In the genomic region with DNA sequence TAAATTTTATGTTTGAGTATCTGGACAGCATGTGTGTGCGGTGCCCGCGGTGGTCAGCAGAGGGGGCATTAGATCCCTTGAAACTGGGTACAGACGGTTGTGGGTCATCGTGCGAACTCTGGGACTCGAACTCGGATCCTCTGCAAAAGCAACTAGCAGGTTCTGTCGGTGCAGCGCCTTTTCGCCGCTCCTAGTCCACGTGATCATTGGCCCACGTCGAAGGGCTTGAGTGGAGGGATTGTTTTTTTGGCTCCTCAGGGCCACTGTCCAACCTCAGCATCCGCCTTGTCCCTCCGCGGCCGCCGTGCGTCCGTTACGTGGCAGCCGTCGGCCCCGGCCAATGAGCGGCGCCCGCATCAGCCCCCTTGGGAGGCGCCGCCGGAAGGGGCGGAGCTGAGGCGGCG, we compare ENCODE assay signal across 8 mouse cellular contexts. TPM values are rescaled to one million over a fixed set of nuclear protein-coding genes. Genes with fewer than 3 reads are reported as not detected.
DNase-seq lines count a peak whose midpoint lies in the region; ATAC-seq lines count a peak whose summit lies in the region.

A gene (plus strand): TSS at position 313 of the 404 bp plus-strand sequence.

- H3K36me3 ChIP-seq in intestine, embryonic 14.5 days (ENCODE audit: control insufficient read depth, insufficient read depth, low read length): peaks cover 29% of the 10 kb centered on the region

- H3K4me2 ChIP-seq in intestine, embryonic 14.5 days (ENCODE audit: low read length): peak within 1 kb of the TSS; percentile 73

- peak; percentile 91 to 95 for DNase-seq in adrenal gland, adult 18-20 months (ENCODE audit: low spot score in 2 of 2)
- DNase-seq in embryo, embryonic 11 days: peak; percentile 98
- peak; percentile 96 for DNase-seq in gastrocnemius, postnatal 25 days
- peak; percentile 92 for DNase-seq in intestine, embryonic 14.5 days (ENCODE audit: low spot score)
- peak; percentile 97 to 98 for DNase-seq in left cerebral cortex, postnatal 14 days (ENCODE audit: low spot score in 2 of 2)
- DNase-seq in mesoderm, embryonic 11.5 days (ENCODE audit: low read depth, low spot score): peak; percentile 97
- DNase-seq in right cerebral cortex, postnatal 36 days (ENCODE audit: low spot score in 2 of 2): peak; percentile 97
- DNase-seq in yolk sac, embryonic 10.5 days (ENCODE audit: low spot score): peak; percentile 96

- peak within 1 kb of the TSS; percentile 95 for H3K4me3 ChIP-seq in intestine, embryonic 14.5 days (ENCODE audit: low read depth, low read length)

- peaks cover 15% of the 10 kb centered on the region; the same call in 1 of the 2 replicates for H3K4me1 ChIP-seq in intestine, embryonic 14.5 days (replicated peaks; ENCODE audit: control insufficient read depth, insufficient read depth, low read length)

- H3K27ac ChIP-seq in intestine, embryonic 14.5 days (ENCODE audit: low read depth): peak within 1 kb of the TSS; percentile 83

- intact Hi-C loops in left cerebral cortex, postnatal 14 days (cut with DNase I): no loop called here

- H3K9ac ChIP-seq in intestine, embryonic 14.5 days (ENCODE audit: low read length): peak within 1 kb of the TSS; percentile 92

- peak; percentile 94 for ATAC-seq in intestine, embryonic 14.5 days (replicated peaks; ENCODE audit: low FRiP score, low TSS enrichment, low read depth)

- under 1% methylated on average over 35 of the region's 35 CpGs for WGBS in intestine, embryonic 14.5 days

- no peaks in the 10 kb centered on the region for H3K27me3 ChIP-seq in intestine, embryonic 14.5 days (replicated peaks; ENCODE audit: control insufficient read depth, insufficient read depth, low read length)

- H3K9me3 ChIP-seq in intestine, embryonic 14.5 days (ENCODE audit: control insufficient read depth, low read length): no peaks in the 10 kb centered on the region

RNA-seq across cellular contexts. Expression of the gene that starts here (rescaled TPM):
- total RNA-seq in adrenal gland, adult 18-20 months (2021): 100 to 1,000 TPM; 214 to 218 TPM
- total RNA-seq in gastrocnemius, postnatal 25 days (2021): 100 to 1,000 TPM; 145 to 151 TPM
- polyA plus RNA-seq in intestine, embryonic 14.5 days (2014; fragmentation: Nextera tagmentation; extraction: Ambion mirVana): 530 and 550 TPM in 2 replicates
- 100 to 1,000 TPM; 103 to 104 TPM for total RNA-seq in left cerebral cortex, postnatal 14 days (2021)

Comparison
In these comparisons a context has a peak if more than half of its experiments do, and no peak if none do; other contexts are left out.
1. Peak in every context shown above with its lines: DNase-seq, ATAC-seq, H3K4me3 ChIP-seq and H3K27ac ChIP-seq.